Mouse (Mus musculus) small intestine, adult 2 months (tissue): ENCODE measurements around the gene Atf3.

ENCODE experiments used
- CTCF ChIP-seq: fragments of 200-500 bp; IDR thresholded peaks from 2 replicates; pipeline ENCODE4 v1.5.1; 2012; ENCODE audit warnings: low read depth, mild to moderate bottlenecking, control low read depth, inconsistent platforms, low read length, moderate library complexity, mixed read lengths; ENCODE audit not compliant: insufficient replicate concordance, insufficient read length; ENCODE audit errors: extremely low read depth
- POLR2A ChIP-seq: fragments of 200-500 bp; IDR thresholded peaks from 2 replicates; pipeline ENCODE4 v1.6.1; 2012; ENCODE audit warnings: low read depth, mild to moderate bottlenecking, control low read depth, inconsistent platforms, low read length, moderate library complexity

DNA sequence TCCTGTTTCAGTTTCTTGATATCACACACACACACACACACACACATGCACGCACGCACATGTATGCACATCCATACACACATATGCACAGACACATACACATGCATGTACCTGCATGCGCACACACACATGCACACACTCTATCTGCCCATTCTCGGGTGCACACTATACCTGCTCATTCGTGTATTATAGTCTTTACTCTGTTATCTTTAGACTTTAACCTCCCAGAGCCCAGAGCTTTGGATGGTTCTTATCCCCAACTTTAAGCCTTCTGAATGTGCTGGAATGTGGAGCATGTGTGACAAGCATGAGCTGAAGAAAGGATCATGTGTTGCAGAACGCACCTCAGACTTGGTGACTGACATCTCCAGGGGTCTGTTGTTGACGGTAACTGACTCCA lies 41.0 kb downstream of the Atf3 start:
- no peak for TF ChIP-seq POLR2A
- no peak for TF ChIP-seq CTCF
